Mouse (Mus musculus): Measurements from ENCODE around the gene Shq1. TPM values are rescaled to one million over a fixed set of nuclear protein-coding genes. Genes with fewer than 3 reads are reported as not detected.

Gene Shq1
- polyA plus RNA-seq, 1 experiment, result 4.6 TPM

DNA sequence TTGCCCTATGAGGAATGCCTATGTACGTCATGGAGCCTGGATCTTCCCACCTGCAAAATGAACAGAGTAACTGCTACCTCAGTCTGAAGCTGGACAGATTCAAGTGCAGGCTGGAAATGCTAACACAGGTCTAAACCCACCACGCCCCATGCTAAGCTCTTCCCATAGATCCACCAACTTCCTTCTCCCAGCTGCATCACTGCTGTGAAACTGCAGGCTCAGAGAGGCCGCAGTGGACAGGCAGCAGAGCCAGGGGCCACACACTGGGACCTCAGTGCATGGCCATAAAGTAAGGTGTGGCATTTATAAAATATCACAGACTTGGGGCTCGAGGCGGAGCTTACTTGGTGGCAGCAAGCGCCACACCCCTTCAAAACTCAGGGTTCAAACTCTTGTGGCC, 133.0 kb downstream of the Shq1 start:
- TF ChIP-seq POLR2A (IDR thresholded peaks at IDR 0.05; ENCODE audit: low read depth, low read length), result no peak
- no peak for TF ChIP-seq CTCF (conservative IDR thresholded peaks at IDR 0.05; ENCODE audit: insufficient read depth, insufficient read length, low read depth, low read length)
- Histone ChIP-seq H3K4me3 (ENCODE audit: insufficient read depth, low read depth, low read length) (no peak overlapping the region), H3K4me1 (ENCODE audit: control insufficient read depth, insufficient read depth, low read length) (no peaks in the 10 kb centered on the region), H3K27me3 (replicated peaks; ENCODE audit: control insufficient read depth, insufficient read depth, low read length) (no peaks in the 10 kb centered on the region), H3K27ac (ENCODE audit: insufficient read depth, low read depth, low read length) (no peak overlapping the region), H3K36me3 (ENCODE audit: control insufficient read depth, insufficient read depth, low read length) (no peaks in the 10 kb centered on the region)
- WGBS, result 94% methylated on average over 6 of the region's 6 CpGs
- DNase-seq, result no peak

DNA sequence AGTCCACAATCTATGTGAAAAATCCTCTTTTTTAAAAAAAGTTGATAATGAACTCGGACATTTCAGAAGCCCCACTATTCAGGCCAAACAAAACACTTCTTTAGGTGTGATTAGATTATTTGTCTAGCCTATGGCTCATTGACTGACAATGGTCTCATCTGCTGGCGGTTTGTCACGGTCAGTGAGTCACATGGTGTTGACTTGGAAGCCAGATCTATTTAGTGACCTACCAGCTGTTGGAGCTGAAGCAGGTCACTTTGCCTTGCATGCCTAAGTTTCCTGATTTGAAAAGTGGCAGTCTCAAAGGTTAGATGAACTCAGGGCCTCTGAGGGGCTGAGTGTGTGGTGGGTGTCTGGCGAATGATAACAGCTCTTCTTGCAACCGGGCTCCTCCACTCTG, 133.9 kb downstream of the Shq1 start:
- H3K4me3 ChIP-seq (ENCODE audit: insufficient read depth, low read depth, low read length), result no peak overlapping the region
- 63% methylated on average over 5 of the region's 5 CpGs for WGBS
- no peaks in the 10 kb centered on the region for H3K36me3 ChIP-seq (ENCODE audit: control insufficient read depth, insufficient read depth, low read length)
- H3K4me1 ChIP-seq (ENCODE audit: control insufficient read depth, insufficient read depth, low read length), result no peaks in the 10 kb centered on the region
- no peak overlapping the region for H3K27ac ChIP-seq (ENCODE audit: insufficient read depth, low read depth, low read length)
- TF ChIP-seq CTCF (conservative IDR thresholded peaks at IDR 0.05; ENCODE audit: insufficient read depth, insufficient read length, low read depth, low read length), result no peak
- no peak for TF ChIP-seq POLR2A (IDR thresholded peaks at IDR 0.05; ENCODE audit: low read depth, low read length)
- DNase-seq, result no peak
- H3K27me3 ChIP-seq (replicated peaks; ENCODE audit: control insufficient read depth, insufficient read depth, low read length), result no peaks in the 10 kb centered on the region

DNA sequence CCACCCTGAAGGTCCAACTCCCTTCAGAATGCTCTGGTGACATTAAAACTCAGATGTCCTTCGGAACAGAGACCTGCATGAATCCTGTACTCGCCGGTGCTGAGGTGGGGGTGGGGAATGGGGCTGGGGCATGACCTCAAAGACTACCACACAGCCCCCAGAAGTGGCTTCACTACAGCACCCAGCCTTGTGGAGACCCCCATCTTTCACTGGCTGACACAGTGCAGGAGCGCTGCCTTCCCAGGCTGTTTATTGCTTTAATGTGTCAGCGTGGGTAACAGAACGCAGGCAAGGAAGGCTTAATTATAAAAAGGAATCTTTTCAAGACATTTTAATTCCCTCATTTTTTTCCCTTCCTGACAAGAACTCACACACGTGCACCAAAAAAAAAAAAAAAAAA, 137.6 kb downstream of the Shq1 start:
- DNase-seq, result no peak
- Histone ChIP-seq H3K27me3 (replicated peaks; ENCODE audit: control insufficient read depth, insufficient read depth, low read length) (no peaks in the 10 kb centered on the region), H3K27ac (ENCODE audit: insufficient read depth, low read depth, low read length) (no peak overlapping the region), H3K4me3 (ENCODE audit: insufficient read depth, low read depth, low read length) (no peak overlapping the region), H3K36me3 (ENCODE audit: control insufficient read depth, insufficient read depth, low read length) (no peaks in the 10 kb centered on the region), H3K4me1 (ENCODE audit: control insufficient read depth, insufficient read depth, low read length) (no peaks in the 10 kb centered on the region)
- TF ChIP-seq CTCF (conservative IDR thresholded peaks at IDR 0.05; ENCODE audit: insufficient read depth, insufficient read length, low read depth, low read length) (no peak), POLR2A (IDR thresholded peaks at IDR 0.05; ENCODE audit: low read depth, low read length) (no peak)
- WGBS, result 61% methylated on average over 7 of the region's 7 CpGs

DNA sequence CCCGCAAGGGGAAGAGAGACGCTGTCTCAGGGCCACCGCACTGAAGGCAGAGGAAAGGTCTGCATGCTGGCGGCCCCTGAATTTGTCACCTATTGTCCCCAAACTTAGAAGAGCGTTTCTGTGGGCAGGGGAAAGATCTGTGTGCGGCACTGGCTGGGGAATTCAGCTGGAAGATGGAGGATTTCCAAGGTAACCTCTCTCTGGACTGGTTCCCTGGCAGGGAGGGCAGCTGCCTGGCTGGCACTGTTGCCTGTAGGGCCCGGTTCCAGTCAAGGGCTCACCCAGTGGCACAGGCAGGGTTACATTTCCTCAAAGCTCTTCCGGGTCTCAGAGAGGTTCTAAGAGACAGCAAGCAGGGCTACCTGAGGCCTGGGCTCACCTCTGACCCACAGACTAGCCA, 138.6 kb downstream of the Shq1 start:
- no peak for DNase-seq
- Histone ChIP-seq H3K27me3 (replicated peaks; ENCODE audit: control insufficient read depth, insufficient read depth, low read length) (no peaks in the 10 kb centered on the region), H3K27ac (ENCODE audit: insufficient read depth, low read depth, low read length) (no peak overlapping the region), H3K4me1 (ENCODE audit: control insufficient read depth, insufficient read depth, low read length) (no peaks in the 10 kb centered on the region), H3K36me3 (ENCODE audit: control insufficient read depth, insufficient read depth, low read length) (no peaks in the 10 kb centered on the region), H3K4me3 (ENCODE audit: insufficient read depth, low read depth, low read length) (no peak overlapping the region)
- TF ChIP-seq CTCF (conservative IDR thresholded peaks at IDR 0.05; ENCODE audit: insufficient read depth, insufficient read length, low read depth, low read length) (no peak), POLR2A (IDR thresholded peaks at IDR 0.05; ENCODE audit: low read depth, low read length) (no peak)
- 91% methylated on average over 8 of the region's 8 CpGs for WGBS

DNA sequence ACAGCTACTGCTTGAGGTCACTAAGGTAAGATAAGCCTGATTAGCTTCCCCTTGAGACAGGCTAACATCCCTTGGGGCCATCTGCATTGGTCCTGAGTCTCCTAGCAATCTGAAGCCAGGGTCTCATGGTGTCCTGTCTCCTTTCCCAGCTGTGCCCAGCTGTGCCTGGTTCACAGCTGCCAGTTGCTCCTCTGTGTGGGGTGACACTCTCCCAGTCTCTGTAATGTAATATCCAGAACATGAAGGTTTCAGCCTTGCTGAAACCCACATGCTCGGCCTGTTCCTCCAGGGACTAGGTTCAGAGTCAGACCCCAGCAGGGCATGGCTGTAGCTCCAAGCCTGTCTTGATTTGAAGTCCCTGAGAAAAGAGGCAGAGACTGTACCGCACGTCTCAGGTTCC, 141.3 kb downstream of the Shq1 start:
- Histone ChIP-seq H3K36me3 (ENCODE audit: control insufficient read depth, insufficient read depth, low read length) (no peaks in the 10 kb centered on the region), H3K4me1 (ENCODE audit: control insufficient read depth, insufficient read depth, low read length) (peaks cover 6% of the 10 kb centered on the region; the same call in 1 of the 2 replicates), H3K27ac (ENCODE audit: insufficient read depth, low read depth, low read length) (no peak overlapping the region), H3K4me3 (ENCODE audit: insufficient read depth, low read depth, low read length) (no peak overlapping the region), H3K27me3 (replicated peaks; ENCODE audit: control insufficient read depth, insufficient read depth, low read length) (no peaks in the 10 kb centered on the region)
- TF ChIP-seq CTCF (conservative IDR thresholded peaks at IDR 0.05; ENCODE audit: insufficient read depth, insufficient read length, low read depth, low read length) (no peak), POLR2A (IDR thresholded peaks at IDR 0.05; ENCODE audit: low read depth, low read length) (no peak)
- WGBS, result 71% methylated on average over 3 of the region's 3 CpGs
- DNase-seq, result no peak

DNA sequence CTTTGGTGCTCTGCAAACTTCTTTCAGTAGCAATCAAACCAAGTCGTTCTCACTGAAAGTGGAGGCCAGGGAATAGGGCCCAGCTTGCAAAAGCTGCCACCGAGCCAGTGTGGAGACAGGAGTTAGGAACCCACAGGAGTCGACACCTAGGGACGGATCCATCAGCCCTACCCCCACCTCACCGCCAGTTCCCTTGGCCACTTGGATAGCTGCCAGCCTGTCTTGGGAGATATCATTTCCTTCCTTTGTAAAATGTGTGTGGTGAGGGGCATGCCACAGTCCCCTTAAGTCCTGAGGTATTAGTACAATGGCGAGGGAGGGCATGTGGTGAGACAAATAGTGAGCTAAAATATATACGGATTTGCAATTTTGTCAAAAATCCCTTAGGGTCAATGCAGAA, 142.4 kb downstream of the Shq1 start:
- WGBS, result 56% methylated on average over 7 of the region's 7 CpGs

DNA sequence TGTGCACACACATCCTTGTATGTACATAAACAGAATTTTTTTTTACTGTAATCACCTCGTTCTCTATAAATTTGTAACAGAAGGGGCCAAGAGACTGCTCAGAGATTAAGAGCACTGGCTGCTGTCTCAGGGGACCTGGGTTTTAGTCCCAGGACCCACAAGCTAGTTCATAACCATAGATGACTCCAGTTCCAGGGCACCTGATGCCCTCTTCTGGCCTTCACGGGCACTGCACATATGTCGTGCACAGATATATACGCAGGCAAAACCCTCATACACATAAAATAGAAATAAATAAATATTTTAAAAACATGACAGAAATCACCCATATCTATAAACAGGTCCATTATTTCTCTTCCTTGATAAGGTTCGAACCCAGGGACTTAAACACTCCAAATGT, 143.0 kb downstream of the Shq1 start:
- H3K4me1 ChIP-seq (ENCODE audit: control insufficient read depth, insufficient read depth, low read length), result peaks cover 6% of the 10 kb centered on the region; the same call in 1 of the 2 replicates
- WGBS, result 94% methylated on average over 5 of the region's 5 CpGs
- DNase-seq, result peak; percentile 10
- no peaks in the 10 kb centered on the region for H3K27me3 ChIP-seq (replicated peaks; ENCODE audit: control insufficient read depth, insufficient read depth, low read length)
- H3K4me3 ChIP-seq (ENCODE audit: insufficient read depth, low read depth, low read length), result no peak overlapping the region
- H3K27ac ChIP-seq (ENCODE audit: insufficient read depth, low read depth, low read length), result no peak overlapping the region
- no peaks in the 10 kb centered on the region for H3K36me3 ChIP-seq (ENCODE audit: control insufficient read depth, insufficient read depth, low read length)
- peak; percentile 71 for TF ChIP-seq CTCF (conservative IDR thresholded peaks at IDR 0.05; ENCODE audit: insufficient read depth, insufficient read length, low read depth, low read length)
- no peak for TF ChIP-seq POLR2A (IDR thresholded peaks at IDR 0.05; ENCODE audit: low read depth, low read length)

More for the DNA sequence above, 142.4 kb downstream of the Shq1 start:
- Histone ChIP-seq H3K4me3 (ENCODE audit: insufficient read depth, low read depth, low read length) (no peak overlapping the region), H3K36me3 (ENCODE audit: control insufficient read depth, insufficient read depth, low read length) (no peaks in the 10 kb centered on the region), H3K27me3 (replicated peaks; ENCODE audit: control insufficient read depth, insufficient read depth, low read length) (no peaks in the 10 kb centered on the region), H3K27ac (ENCODE audit: insufficient read depth, low read depth, low read length) (no peak overlapping the region), H3K4me1 (ENCODE audit: control insufficient read depth, insufficient read depth, low read length) (peaks cover 6% of the 10 kb centered on the region; the same call in 1 of the 2 replicates)
- TF ChIP-seq CTCF (conservative IDR thresholded peaks at IDR 0.05; ENCODE audit: insufficient read depth, insufficient read length, low read depth, low read length), result no peak
- no peak for TF ChIP-seq POLR2A (IDR thresholded peaks at IDR 0.05; ENCODE audit: low read depth, low read length)
- DNase-seq, result no peak

All from kidney, adult 2 months (tissue).